In genomic region chr7:124855056-124855455, GRCm38 (mm10) we compare ENCODE assay signal across 13 mouse cellular contexts.
A peak's percentile ranks its signal among the peaks of the same experiment; 100 is the strongest.
DNase-seq lines count a peak whose midpoint lies in the region; ATAC-seq and TF ChIP-seq lines count a peak whose summit lies in the region.
"Had no signal": no experiment of that assay in that cellular context is flagged by ENCODE, and none has a peak within 500 bp of the region (broad histone marks: within the 10 kb centered on the region; RNA-seq: fewer than 3 reads in every experiment).

No protein-coding gene starts in this region.

- H3K4me1 ChIP-seq in hindbrain, postnatal 0 days (ENCODE audit: insufficient read depth, low read length), result no peaks in the 10 kb centered on the region
- H3K4me1 ChIP-seq in hindbrain, embryonic 14.5 days (replicated peaks; ENCODE audit: control insufficient read depth, insufficient read depth, low read length), result no peaks in the 10 kb centered on the region
- no peaks in the 10 kb centered on the region for H3K4me1 ChIP-seq in intestine, postnatal 0 days (replicated peaks; ENCODE audit: control insufficient read depth, insufficient read depth, low read length)
- H3K4me1 ChIP-seq: hindbrain, embryonic 10.5 days had no signal

- 0 out of 2 replicates have a peak, but pooled peaks have one; percentile 4 for ATAC-seq in hindbrain, postnatal 0 days
- ATAC-seq in hindbrain, embryonic 14.5 days (ENCODE audit: low FRiP score), result no peak
- no peak for ATAC-seq in intestine, postnatal 0 days
- ATAC-seq: CD4-positive, CD25-positive, alpha-beta regulatory T cell, adult 4 months had no signal

- no peaks in the 10 kb centered on the region for H3K36me3 ChIP-seq in hindbrain, postnatal 0 days (ENCODE audit: insufficient read depth, low read length)
- no peaks in the 10 kb centered on the region for H3K36me3 ChIP-seq in hindbrain, embryonic 14.5 days (replicated peaks; ENCODE audit: control insufficient read depth, insufficient read depth)
- no peaks in the 10 kb centered on the region for H3K36me3 ChIP-seq in intestine, postnatal 0 days (ENCODE audit: control insufficient read depth, insufficient read depth)
- H3K36me3 ChIP-seq: hindbrain, embryonic 10.5 days had no signal

- 70% methylated on average over 5 of the region's 5 CpGs for WGBS in hindbrain, postnatal 0 days
- 83% methylated on average over 5 of the region's 5 CpGs for WGBS in hindbrain, embryonic 14.5 days
- 77% methylated on average over 5 of the region's 5 CpGs for WGBS in intestine, postnatal 0 days

- peak; percentile 36 for DNase-seq in hindbrain, postnatal 0 days (ENCODE audit: low spot score)
- DNase-seq in hindbrain, embryonic 14.5 days (ENCODE audit: low spot score), result no peak
- DNase-seq in cerebellum, postnatal 10 days, result peak; percentile 75 to 80
- DNase-seq in layer of hippocampus, adult 9-11 months, result peak; percentile 75
- DNase-seq in right cerebral cortex, adult 18-20 months, result peak; percentile 66
- DNase-seq in MN1 (ENCODE audit: low spot score), result no peak
- no peak for DNase-seq in kidney, adult 8-10 months
- DNase-seq: gastrocnemius, postnatal 36 days; thymus, adult 18-20 months had no signal

- no peak overlapping the region for H3K4me3 ChIP-seq in hindbrain, postnatal 0 days (ENCODE audit: low read length)
- no peak overlapping the region for H3K4me3 ChIP-seq in hindbrain, embryonic 14.5 days (replicated peaks; ENCODE audit: low read length)
- no peak overlapping the region for H3K4me3 ChIP-seq in intestine, postnatal 0 days (ENCODE audit: low read depth, low read length)
- H3K4me3 ChIP-seq: hindbrain, embryonic 10.5 days had no signal

- no peaks in the 10 kb centered on the region for H3K27me3 ChIP-seq in hindbrain, postnatal 0 days (ENCODE audit: insufficient read depth, low read length)
- H3K27me3 ChIP-seq in hindbrain, embryonic 14.5 days (ENCODE audit: control insufficient read depth, insufficient read depth, low read length), result no peaks in the 10 kb centered on the region
- no peaks in the 10 kb centered on the region for H3K27me3 ChIP-seq in intestine, postnatal 0 days (replicated peaks; ENCODE audit: control insufficient read depth, insufficient read depth, low read length)

- no peak overlapping the region for H3K27ac ChIP-seq in hindbrain, postnatal 0 days
- H3K27ac ChIP-seq in hindbrain, embryonic 14.5 days, result no peak overlapping the region
- H3K27ac ChIP-seq in intestine, postnatal 0 days (ENCODE audit: low read depth, low read length), result no peak overlapping the region
- H3K27ac ChIP-seq: hindbrain, embryonic 10.5 days; kidney, postnatal 0 days had no signal

- no peak for TF ChIP-seq CTCF in hindbrain, postnatal 0 days (IDR thresholded peaks at IDR 0.05; ENCODE audit: low read depth)
- TF ChIP-seq CTCF in intestine, postnatal 0 days (IDR thresholded peaks at IDR 0.05; ENCODE audit: low read depth), result no peak

- no peaks in the 10 kb centered on the region for H3K9me3 ChIP-seq in hindbrain, postnatal 0 days (ENCODE audit: low read length)
- H3K9me3 ChIP-seq in hindbrain, embryonic 14.5 days (ENCODE audit: control insufficient read depth, low read length), result no peaks in the 10 kb centered on the region
- H3K9me3 ChIP-seq in intestine, postnatal 0 days (ENCODE audit: control insufficient read depth), result no peaks in the 10 kb centered on the region
- H3K9me3 ChIP-seq: hindbrain, embryonic 10.5 days had no signal

- H3K4me2 ChIP-seq in hindbrain, postnatal 0 days (ENCODE audit: low read depth, low read length), result no peak overlapping the region
- H3K4me2 ChIP-seq in hindbrain, embryonic 14.5 days (replicated peaks), result no peak overlapping the region
- H3K4me2 ChIP-seq in intestine, postnatal 0 days (replicated peaks; ENCODE audit: low read depth), result no peak overlapping the region

- H3K9ac ChIP-seq in hindbrain, postnatal 0 days (replicated peaks; ENCODE audit: low read length), result no peak overlapping the region
- no peak overlapping the region for H3K9ac ChIP-seq in hindbrain, embryonic 14.5 days
- no peak overlapping the region for H3K9ac ChIP-seq in intestine, postnatal 0 days (ENCODE audit: low read depth, low read length)

Comparison
In these comparisons a context has a peak if more than half of its experiments do, and no peak if none do; other contexts are left out.
1. DNase-seq: peak in hindbrain, postnatal 0 days (single experiment), cerebellum, postnatal 10 days (2 of 2), layer of hippocampus, adult 9-11 months (single experiment) and right cerebral cortex, adult 18-20 months (single experiment); none in hindbrain, embryonic 14.5 days (single experiment), MN1 (single experiment) and kidney, adult 8-10 months (0 of 2).